Mouse (Mus musculus) embryonic facial prominence, embryonic 14.5 days (tissue): Measurements from ENCODE around the gene Cacng6. TPM values are rescaled to one million over a fixed set of nuclear protein-coding genes. Genes with fewer than 3 reads are reported as not detected.
A peak's percentile ranks its signal among the peaks of the same experiment; 100 is the strongest.

ENCODE experiments used
- ATAC-seq: fragments of 200-750 bp; cut with Nextera tagmentation; 2 replicates; pipeline ENCODE4 v1.8.0; 2017; ENCODE audit warnings: low read depth, moderate number of reproducible peaks, moderate TSS enrichment
- DNase-seq: peaks from one replicate; pipeline ENCODE4 v3.0.0-alpha.2; 2015; ENCODE audit warnings: low spot score
- H3K27ac ChIP-seq: fragments of 300-500 bp; sonication (generic); replicated peaks from 2 replicates; pipeline ENCODE4 v1.5.1; 2014; ENCODE audit warnings: low read depth, mild to moderate bottlenecking, low read length, moderate library complexity
- H3K27me3 ChIP-seq: fragments of 300-500 bp; sonication (generic); replicated peaks from 2 replicates; pipeline ENCODE4 v1.6.1; 2014; ENCODE audit warnings: low read length; ENCODE audit not compliant: control insufficient read depth, insufficient read depth
- H3K36me3 ChIP-seq: fragments of 300-500 bp; sonication (generic); 2 replicates; pipeline ENCODE4 v1.6.1; 2014; ENCODE audit warnings: low read length, mixed read lengths; ENCODE audit not compliant: control insufficient read depth, insufficient read depth
- H3K4me1 ChIP-seq: fragments of 300-500 bp; sonication (generic); 2 replicates; pipeline ENCODE4 v1.6.1; 2014; ENCODE audit warnings: antibody characterized with exemption, low read length; ENCODE audit not compliant: control insufficient read depth, insufficient read depth
- H3K4me2 ChIP-seq: fragments of 300-500 bp; sonication (generic); 2 replicates; pipeline ENCODE4 v1.6.1; 2014; ENCODE audit warnings: low read depth, mild to moderate bottlenecking, low read length, moderate library complexity, mixed read lengths
- H3K4me3 ChIP-seq: fragments of 300-500 bp; sonication (generic); 2 replicates; pipeline ENCODE4 v1.5.1; 2014; ENCODE audit warnings: low read depth, mild to moderate bottlenecking, low read length
- H3K9ac ChIP-seq: fragments of 300-500 bp; sonication (generic); 2 replicates; pipeline ENCODE4 v1.6.1; 2014; ENCODE audit warnings: low read depth, mild to moderate bottlenecking, low read length, moderate library complexity, mixed read lengths
- H3K9me3 ChIP-seq: fragments of 300-500 bp; sonication (generic); 2 replicates; pipeline ENCODE4 v1.6.1; 2016; ENCODE audit warnings: low read length; ENCODE audit not compliant: control insufficient read depth
- WGBS: fragments of 180-500 bp; shearing (Covaris S2); extraction: QIAGEN DNeasy Blood & Tissue Kit; methylation state at CpG from one replicate; pipeline ENCODE4 v1.1.7; 2014; 5-methylcytosine and 5-hydroxymethylcytosine counted together
- polyA plus RNA-seq: library from polyadenylated mRNA; unstranded; fragments of >200 nt; fragmentation: Nextera tagmentation; extraction: Ambion mirVana; gene quantifications from 2 replicates; pipeline ENCODE4 v1.2.1, GENCODE M21; 2014

Cacng6 gene
- 13.0 and 14.5 TPM in 2 replicates for polyA plus RNA-seq

GRCm38 (mm10) chr7:3423895-3424294 lies at the start of gene Cacng6:
Gene Cacng6, plus strand, starts transcription at chr7:3424195.
- WGBS: 30% methylated on average over 4 of the region's 4 CpGs
- no peaks in the 10 kb centered on the region for H3K4me1 ChIP-seq
- H3K27me3 ChIP-seq: peaks cover 52% of the 10 kb centered on the region
- no peaks in the 10 kb centered on the region for H3K9me3 ChIP-seq
- H3K4me3 ChIP-seq: peak within 1 kb of the TSS; percentile 20; the same call in 1 of the 2 replicates
- ATAC-seq (0 out of 2 replicates have a peak, but pooled peaks have one; percentile 6), DNase-seq (no peak)
- 0 out of 2 replicates have a peak within 1 kb of the TSS, but pooled peaks have one; percentile 25 for H3K9ac ChIP-seq
- peak within 1 kb of the TSS; percentile 46 for H3K4me2 ChIP-seq
- H3K27ac ChIP-seq: no peak within 1 kb of the TSS
- H3K36me3 ChIP-seq: no peaks in the 10 kb centered on the region

GRCm38 (mm10) chr7:3376831-3377230 lies 47.2 kb upstream of the Cacng6 start:
- WGBS: 54% methylated on average over 4 of the region's 4 CpGs

GRCm38 (mm10) chr7:3382123-3382522 lies 41.9 kb upstream of the Cacng6 start:
- Histone ChIP-seq H3K36me3 (no peaks in the 10 kb centered on the region), H3K4me2 (no peak overlapping the region), H3K4me1 (no peaks in the 10 kb centered on the region), H3K27ac (no peak overlapping the region), H3K9ac (no peak overlapping the region), H3K27me3 (no peaks in the 10 kb centered on the region), H3K9me3 (no peaks in the 10 kb centered on the region), H3K4me3 (no peak overlapping the region)
- DNase-seq: no peak
- WGBS: 90% methylated on average over 9 of the region's 9 CpGs
- no peak for ATAC-seq

More at GRCm38 (mm10) chr7:3376831-3377230, 47.2 kb upstream of the Cacng6 start:
- Histone ChIP-seq H3K27ac (no peak overlapping the region), H3K4me1 (no peaks in the 10 kb centered on the region), H3K9ac (no peak overlapping the region), H3K9me3 (no peaks in the 10 kb centered on the region), H3K4me2 (no peak overlapping the region), H3K36me3 (no peaks in the 10 kb centered on the region), H3K27me3 (no peaks in the 10 kb centered on the region), H3K4me3 (no peak overlapping the region)
- ATAC-seq: no peak
- DNase-seq: no peak

GRCm38 (mm10) chr7:3384807-3385319 lies 39.1 kb upstream of the Cacng6 start:
- Histone ChIP-seq H3K9ac (no peak overlapping the region), H3K4me3 (no peak overlapping the region), H3K4me1 (no peaks in the 10 kb centered on the region), H3K36me3 (no peaks in the 10 kb centered on the region), H3K27me3 (no peaks in the 10 kb centered on the region), H3K27ac (no peak overlapping the region), H3K4me2 (no peak overlapping the region), H3K9me3 (no peaks in the 10 kb centered on the region)
- 83% methylated on average over 5 of the region's 5 CpGs for whole genome bisulfite sequencing
- no peak for ATAC-seq
- no peak for DNase-seq

- WGBS: 77% methylated on average over 6 of the region's 6 CpGs
- no peaks in the 10 kb centered on the region for H3K4me1 ChIP-seq
- H3K4me3 ChIP-seq: no peak overlapping the region
- no peaks in the 10 kb centered on the region for H3K36me3 ChIP-seq
- H3K4me2 ChIP-seq: no peak overlapping the region
- no peak for DNase-seq
- H3K27ac ChIP-seq: no peak overlapping the region
- no peaks in the 10 kb centered on the region for H3K9me3 ChIP-seq
- no peak overlapping the region for H3K9ac ChIP-seq
- ATAC-seq: no peak
- no peaks in the 10 kb centered on the region for H3K27me3 ChIP-seq
These were observed 37.8 kb upstream of the Cacng6 start for GRCm38 (mm10) chr7:3386036-3386730.

GRCm38 (mm10) chr7:3387761-3388160 lies 36.2 kb upstream of the Cacng6 start:
- Histone ChIP-seq H3K4me1 (no peaks in the 10 kb centered on the region), H3K4me2 (no peak overlapping the region), H3K36me3 (no peaks in the 10 kb centered on the region), H3K27ac (no peak overlapping the region), H3K27me3 (no peaks in the 10 kb centered on the region), H3K4me3 (no peak overlapping the region), H3K9ac (no peak overlapping the region), H3K9me3 (no peaks in the 10 kb centered on the region)
- DNase-seq (no peak), ATAC-seq (no peak)
- WGBS: 88% methylated on average over 18 of the region's 18 CpGs

GRCm38 (mm10) chr7:3388885-3389284 lies 35.1 kb upstream of the Cacng6 start:
- 59% methylated on average over 6 of the region's 6 CpGs for WGBS
- H3K27ac ChIP-seq: no peak overlapping the region
- H3K27me3 ChIP-seq: no peaks in the 10 kb centered on the region
- H3K36me3 ChIP-seq: no peaks in the 10 kb centered on the region
- H3K9me3 ChIP-seq: no peaks in the 10 kb centered on the region
- DNase-seq (no peak), ATAC-seq (no peak)
- H3K9ac ChIP-seq: no peak overlapping the region
- peak overlapping the region; percentile 66; the same call in 1 of the 2 replicates for H3K4me2 ChIP-seq
- H3K4me1 ChIP-seq: no peaks in the 10 kb centered on the region
- peak overlapping the region; percentile 41; the same call in 1 of the 2 replicates for H3K4me3 ChIP-seq

GRCm38 (mm10) chr7:3389444-3390412 lies 34.3 kb upstream of the Cacng6 start:
- H3K4me1 ChIP-seq: no peaks in the 10 kb centered on the region
- H3K9me3 ChIP-seq: no peaks in the 10 kb centered on the region
- H3K27ac ChIP-seq: no peak overlapping the region
- peak overlapping the region; percentile 41 for H3K4me3 ChIP-seq
- no peak overlapping the region for H3K9ac ChIP-seq
- peak; percentile 71 for DNase-seq
- no peaks in the 10 kb centered on the region for H3K27me3 ChIP-seq
- 0 out of 2 replicates have a peak, but pooled peaks have one; percentile 37 for ATAC-seq
- WGBS: 3% methylated on average over 15 of the region's 17 CpGs
- 0 out of 2 replicates have a peak, but pooled peaks cover 7% of the 10 kb centered on the region for H3K36me3 ChIP-seq
- H3K4me2 ChIP-seq: peak overlapping the region; percentile 66
